Mouse (Mus musculus) activated CD4-positive, CD25-positive, alpha-beta regulatory T cell, adult 9 weeks (primary cell): ENCODE measurements around the gene Helb. TPM values are rescaled to one million over a fixed set of nuclear protein-coding genes. Genes with fewer than 3 reads are reported as not detected.

ENCODE experiments used
- polyA plus RNA-seq: library from polyadenylated mRNA; unstranded; fragments of 100-300 nt; shearing (Covaris generic); gene quantifications from one replicate; pipeline ENCODE4 v1.2.1, GENCODE M21; 2017

The Helb gene
- 22.4 TPM for polyA plus RNA-seq

GRCm38 (mm10) chr10:120112507-120113396, at the start of gene Helb:
Gene Helb, minus strand, starts transcription at chr10:120112987.

Other genes starting within 250 kb of the Helb start
- gene Tmbim4, start 88.6 kb upstream of the Helb start, polyA plus RNA-seq, result 170 TPM
- gene Irak3, start 89.1 kb upstream of the Helb start, polyA plus RNA-seq, result 3.5 TPM
- gene Llph, start 114.1 kb upstream of the Helb start, polyA plus RNA-seq, result 95.0 TPM